In genomic region chr17:72587671-72588070, GRCm38 (mm10) we compare ENCODE assay signal across 28 mouse cellular contexts. TPM values are rescaled to one million over a fixed set of nuclear protein-coding genes. Genes with fewer than 3 reads are reported as not detected.
DNase-seq lines count a peak whose midpoint lies in the region; ATAC-seq lines count a peak whose summit lies in the region.
"Had no signal": no experiment of that assay in that cellular context is flagged by ENCODE, and none has a peak within 500 bp of the region (broad histone marks: within the 10 kb centered on the region; RNA-seq: fewer than 3 reads in every experiment).

No protein-coding gene starts in this region.

- no peak overlapping the region for H3K4me2 ChIP-seq in liver, embryonic 16.5 days (ENCODE audit: low read depth, low read length)
- H3K4me2 ChIP-seq: embryonic facial prominence, embryonic 13.5 days; forebrain, embryonic 12.5 days; forebrain, embryonic 15.5 days; heart, embryonic 12.5 days; heart, embryonic 15.5 days; hindbrain, embryonic 13.5 days had no signal

- H3K4me1 ChIP-seq in liver, embryonic 16.5 days (ENCODE audit: control insufficient read depth, low read depth, low read length): no peaks in the 10 kb centered on the region
- H3K4me1 ChIP-seq: embryonic facial prominence, embryonic 13.5 days; forebrain, embryonic 12.5 days; forebrain, embryonic 15.5 days; heart, embryonic 12.5 days; heart, embryonic 15.5 days; hindbrain, embryonic 10.5 days; hindbrain, embryonic 13.5 days had no signal

- peak; percentile 11; the same call in 1 of the 2 replicates for ATAC-seq in liver, embryonic 16.5 days (ENCODE audit: low read depth)
- ATAC-seq in megakaryocyte-erythroid progenitor cell, adult 5-6 weeks (replicated peaks; ENCODE audit: low FRiP score, low TSS enrichment, poor library complexity, severe bottlenecking): no peak
- ATAC-seq: forebrain, embryonic 15.5 days had no signal

- H3K36me3 ChIP-seq in liver, embryonic 16.5 days (ENCODE audit: control insufficient read depth, insufficient read depth): no peaks in the 10 kb centered on the region
- H3K36me3 ChIP-seq in splenic B cell, adult 2 months (ENCODE audit: control insufficient read depth, insufficient read depth, low read length, poor library complexity, severe bottlenecking): no peaks in the 10 kb centered on the region
- H3K36me3 ChIP-seq: embryonic facial prominence, embryonic 13.5 days; forebrain, embryonic 12.5 days; forebrain, embryonic 15.5 days; heart, embryonic 12.5 days; heart, embryonic 15.5 days; hindbrain, embryonic 10.5 days; hindbrain, embryonic 13.5 days had no signal

- H3K27ac ChIP-seq in liver, embryonic 16.5 days (ENCODE audit: low read length): no peak overlapping the region
- H3K27ac ChIP-seq: embryonic facial prominence, embryonic 13.5 days; forebrain, embryonic 12.5 days; forebrain, embryonic 15.5 days; heart, embryonic 15.5 days; hindbrain, embryonic 10.5 days; hindbrain, embryonic 13.5 days had no signal

- WGBS in liver, embryonic 16.5 days (ENCODE audit: insufficient replicate concordance): 41% methylated on average over 3 of the region's 3 CpGs

- no peaks in the 10 kb centered on the region for H3K27me3 ChIP-seq in liver, embryonic 16.5 days (ENCODE audit: control insufficient read depth, insufficient read depth, low read depth, low read length)
- H3K27me3 ChIP-seq in splenic B cell, adult 2 months (ENCODE audit: control insufficient read depth, insufficient read depth, low read length, poor library complexity, severe bottlenecking): no peaks in the 10 kb centered on the region
- H3K27me3 ChIP-seq: embryonic facial prominence, embryonic 13.5 days; forebrain, embryonic 12.5 days; forebrain, embryonic 15.5 days; heart, embryonic 12.5 days; heart, embryonic 15.5 days; hindbrain, embryonic 13.5 days had no signal

- 0 out of 2 replicates have a peak, but pooled peaks cover 2% of the 10 kb centered on the region for H3K9me3 ChIP-seq in liver, embryonic 16.5 days (replicated peaks; ENCODE audit: control insufficient read depth, low read length)
- H3K9me3 ChIP-seq: embryonic facial prominence, embryonic 13.5 days; forebrain, embryonic 12.5 days; forebrain, embryonic 15.5 days; heart, embryonic 15.5 days; hindbrain, embryonic 10.5 days; hindbrain, embryonic 13.5 days had no signal

- H3K9ac ChIP-seq in liver, embryonic 16.5 days (ENCODE audit: low read depth, low read length): no peak overlapping the region
- H3K9ac ChIP-seq: embryonic facial prominence, embryonic 13.5 days; forebrain, embryonic 12.5 days; forebrain, embryonic 15.5 days; heart, embryonic 12.5 days; heart, embryonic 15.5 days; hindbrain, embryonic 13.5 days had no signal

- no peak overlapping the region for H3K4me3 ChIP-seq in liver, embryonic 16.5 days (ENCODE audit: low read depth, low read length)
- H3K4me3 ChIP-seq: embryonic facial prominence, embryonic 13.5 days; erythroblast, embryonic 14.5 days; forebrain, embryonic 12.5 days; forebrain, embryonic 15.5 days; heart, embryonic 12.5 days; heart, embryonic 15.5 days; hindbrain, embryonic 10.5 days; hindbrain, embryonic 13.5 days had no signal

- no peak for DNase-seq in liver
- peak; percentile 6 for DNase-seq in lung, postnatal 36 days
- DNase-seq in lung, postnatal 14 days: no peak
- DNase-seq in B cell, adult 2 months: peak; percentile 25 to 46
- peak; percentile 34 for DNase-seq in splenic B cell, adult 2 months (ENCODE audit: low read depth, low spot score)
- DNase-seq: adrenal gland, adult 2 months; adrenal gland, postnatal 14 days; cerebellum, adult 11 months; cerebellum, adult 2 months; cerebellum, adult 9-11 months; cerebellum, postnatal 25 days; gastrocnemius, postnatal 25 days; heart, adult 18-20 months; heart, postnatal 10 days; heart, postnatal 36 days had no signal

RNA-seq across cellular contexts. Expression of gene Alk, which starts 16.8 kb away (rescaled TPM):
- 0.07 TPM in 1 of 2 replicates, not detected in the other for polyA plus RNA-seq in liver, embryonic 16.5 days (2015; fragmentation: Nextera tagmentation; extraction: Ambion mirVana)
- not detected in 2 replicates for total RNA-seq in megakaryocyte-erythroid progenitor cell, adult 5-6 weeks (2014; fragmentation: Nextera tagmentation)
- not detected in 2 replicates for total RNA-seq in megakaryocyte-erythroid progenitor cell, adult 5-6 weeks (2017)
- total RNA-seq: adrenal gland, postnatal 14 days; common myeloid progenitor, adult 5-6 weeks; gastrocnemius, adult 8-10 months; heart, adult 18-20 months; heart, postnatal 10 days; heart, postnatal 36 days; MEL had no signal
- polyA plus RNA-seq: erythroblast, embryonic 14.5 days had no signal

Comparison
In these comparisons a context has a peak if more than half of its experiments do, and no peak if none do; other contexts are left out.
1. DNase-seq: peak in lung, postnatal 36 days (single experiment), B cell, adult 2 months (2 of 2) and splenic B cell, adult 2 months (single experiment); none in liver (single experiment) and lung, postnatal 14 days (single experiment).